Mouse (Mus musculus): ENCODE measurements at regions not wholly inside any gene's neighbourhood (a gene's known extent, or its start where the extent isn't known, plus 50 kb on each side); places are given as distances from the start of the nearest gene placed in this dataset.

GRCm38 (mm10) chr15:27082826-27083225 is 187.4 kb upstream of the Fbxl7 start:
- TF ChIP-seq POLR2A (IDR thresholded peaks at IDR 0.05; ENCODE audit: borderline replicate concordance, extremely low read depth, low read depth, low read length) (no peak), CTCF (IDR thresholded peaks at IDR 0.05; ENCODE audit: insufficient read depth, low read length) (no peak)
